Mouse (Mus musculus): ENCODE measurements around the gene Kazn. TPM values are rescaled to one million over a fixed set of nuclear protein-coding genes. Genes with fewer than 3 reads are reported as not detected.

Gene Kazn
- polyA plus RNA-seq, 1 experiment from 2014 or later = 5.8 TPM

- H3K4me1 ChIP-seq (ENCODE audit: control insufficient read depth, insufficient read depth, low read length) = peaks cover 33% of the 10 kb centered on the region
- 8% methylated on average over 3 of the region's 3 CpGs for WGBS
- H3K9ac ChIP-seq (ENCODE audit: low read length) = peak overlapping the region; percentile 5
- H3K4me3 ChIP-seq (ENCODE audit: low read length) = no peak overlapping the region
- no peaks in the 10 kb centered on the region for H3K36me3 ChIP-seq (ENCODE audit: control insufficient read depth, insufficient read depth)
- H3K4me2 ChIP-seq (ENCODE audit: low read depth, low read length) = peak overlapping the region; percentile 43; the same call in 1 of the 2 replicates
- 0 out of 2 replicates have a peak, but pooled peaks cover 4% of the 10 kb centered on the region for H3K9me3 ChIP-seq (replicated peaks; ENCODE audit: control insufficient read depth, low read length)
- peak overlapping the region; percentile 91 for H3K27ac ChIP-seq (ENCODE audit: low read length)
- ATAC-seq (replicated peaks; ENCODE audit: extremely low read depth, insufficient read depth, low FRiP score) = peak; percentile 71
- no peaks in the 10 kb centered on the region for H3K27me3 ChIP-seq (ENCODE audit: control insufficient read depth, insufficient read depth, low read length)
Measured at GRCm38 (mm10) chr4:142180289-142180688, 58.9 kb downstream of the Kazn start.

DNA sequence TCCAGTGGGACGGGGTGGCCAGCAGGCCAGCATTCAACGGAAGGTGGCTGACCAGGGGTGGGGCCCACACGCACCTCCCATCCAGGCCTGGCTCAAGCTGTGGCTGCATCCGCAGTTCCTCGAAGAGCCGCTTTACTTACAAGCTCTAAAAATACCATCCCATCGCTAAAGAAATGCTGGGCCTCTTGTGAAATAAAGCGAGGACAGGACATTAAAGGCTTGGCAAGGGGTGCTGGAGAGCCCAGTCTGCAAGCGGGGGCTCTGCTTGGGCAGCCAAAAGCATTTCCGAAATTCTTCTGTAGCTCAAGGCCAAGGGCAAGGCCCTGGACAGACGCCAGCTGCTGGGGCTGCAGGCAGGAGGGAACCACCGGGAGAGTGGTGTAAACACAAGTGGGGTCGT lies 59.7 kb downstream of the Kazn start:
- peak; percentile 83 for ATAC-seq (replicated peaks; ENCODE audit: extremely low read depth, insufficient read depth, low FRiP score)
- Histone ChIP-seq H3K4me2 (ENCODE audit: low read depth, low read length) (peak overlapping the region; percentile 43; the same call in 1 of the 2 replicates), H3K27ac (ENCODE audit: low read length) (peak overlapping the region; percentile 91), H3K4me3 (ENCODE audit: low read length) (no peak overlapping the region), H3K9ac (ENCODE audit: low read length) (peak overlapping the region; percentile 42), H3K9me3 (replicated peaks; ENCODE audit: control insufficient read depth, low read length) (0 out of 2 replicates have a peak, but pooled peaks cover 4% of the 10 kb centered on the region), H3K36me3 (ENCODE audit: control insufficient read depth, insufficient read depth) (no peaks in the 10 kb centered on the region), H3K27me3 (ENCODE audit: control insufficient read depth, insufficient read depth, low read length) (no peaks in the 10 kb centered on the region), H3K4me1 (ENCODE audit: control insufficient read depth, insufficient read depth, low read length) (peaks cover 36% of the 10 kb centered on the region)
- WGBS = 9% methylated on average over 13 of the region's 13 CpGs

DNA sequence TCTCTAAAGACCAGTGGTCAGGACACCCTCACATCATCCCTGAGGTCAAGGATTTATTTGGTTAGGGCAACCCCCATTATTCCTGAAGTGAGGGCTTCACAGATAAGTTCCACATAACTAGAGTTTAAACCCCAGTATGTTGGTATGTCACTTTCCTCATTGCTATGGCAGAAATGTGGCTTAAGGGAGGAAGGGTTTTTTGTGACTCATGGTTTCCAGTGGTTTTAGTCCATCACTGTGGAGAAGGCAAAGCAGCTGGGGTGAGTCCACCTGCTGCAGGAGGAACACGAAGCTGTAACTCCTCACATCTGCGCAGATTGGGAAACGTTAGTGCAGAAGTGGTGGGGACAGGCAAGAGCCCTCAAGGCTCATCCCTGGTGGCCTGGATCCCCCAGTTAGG lies 62.5 kb downstream of the Kazn start:
- no peak overlapping the region for H3K27ac ChIP-seq (ENCODE audit: low read length)
- H3K4me2 ChIP-seq (ENCODE audit: low read depth, low read length) = no peak overlapping the region
- WGBS = 92% methylated on average over 3 of the region's 3 CpGs
- no peak overlapping the region for H3K9ac ChIP-seq (ENCODE audit: low read length)
- H3K4me1 ChIP-seq (ENCODE audit: control insufficient read depth, insufficient read depth, low read length) = peaks cover 61% of the 10 kb centered on the region
- no peaks in the 10 kb centered on the region for H3K27me3 ChIP-seq (ENCODE audit: control insufficient read depth, insufficient read depth, low read length)
- 0 out of 2 replicates have a peak, but pooled peaks cover 4% of the 10 kb centered on the region for H3K9me3 ChIP-seq (replicated peaks; ENCODE audit: control insufficient read depth, low read length)
- ATAC-seq (replicated peaks; ENCODE audit: extremely low read depth, insufficient read depth, low FRiP score) = no peak
- no peak overlapping the region for H3K4me3 ChIP-seq (ENCODE audit: low read length)
- no peaks in the 10 kb centered on the region for H3K36me3 ChIP-seq (ENCODE audit: control insufficient read depth, insufficient read depth)

DNA sequence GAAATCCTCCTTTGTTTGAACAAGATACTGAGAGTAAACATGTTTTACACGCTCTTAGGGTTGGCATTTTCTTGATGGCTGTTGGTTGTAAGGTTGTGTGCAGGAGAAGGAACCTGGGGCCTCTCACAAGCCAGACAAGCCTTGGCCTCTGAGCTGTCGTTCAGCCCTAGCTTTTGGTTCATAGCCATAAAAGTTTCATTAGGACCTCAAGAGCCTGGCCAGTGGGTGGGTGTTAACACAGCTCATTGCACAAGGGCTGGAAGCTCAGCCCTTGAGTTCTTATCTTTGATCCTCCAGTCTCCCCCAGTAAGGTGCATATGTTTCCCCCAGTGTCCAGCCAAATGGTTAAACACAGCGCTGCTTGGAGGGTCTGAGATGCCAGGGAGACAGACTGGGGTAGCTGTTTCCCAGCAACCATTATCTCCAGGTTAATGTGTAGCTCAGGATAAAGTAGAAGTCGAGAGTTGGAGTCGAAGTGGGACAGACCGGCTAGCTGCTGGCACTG lies 65.2 kb downstream of the Kazn start:
- peak; percentile 61; the same call in 1 of the 2 replicates for ATAC-seq (replicated peaks; ENCODE audit: extremely low read depth, insufficient read depth, low FRiP score)
- no peaks in the 10 kb centered on the region for H3K36me3 ChIP-seq (ENCODE audit: control insufficient read depth, insufficient read depth)
- no peak overlapping the region for H3K4me3 ChIP-seq (ENCODE audit: low read length)
- peaks cover 44% of the 10 kb centered on the region for H3K4me1 ChIP-seq (ENCODE audit: control insufficient read depth, insufficient read depth, low read length)
- H3K4me2 ChIP-seq (ENCODE audit: low read depth, low read length) = no peak overlapping the region
- H3K27ac ChIP-seq (ENCODE audit: low read length) = peak overlapping the region; percentile 14; the same call in 1 of the 2 replicates
- WGBS = 26% methylated on average over 6 of the region's 6 CpGs
- H3K9ac ChIP-seq (ENCODE audit: low read length) = no peak overlapping the region
- H3K27me3 ChIP-seq (ENCODE audit: control insufficient read depth, insufficient read depth, low read length) = no peaks in the 10 kb centered on the region
- 0 out of 2 replicates have a peak, but pooled peaks cover 4% of the 10 kb centered on the region for H3K9me3 ChIP-seq (replicated peaks; ENCODE audit: control insufficient read depth, low read length)

DNA sequence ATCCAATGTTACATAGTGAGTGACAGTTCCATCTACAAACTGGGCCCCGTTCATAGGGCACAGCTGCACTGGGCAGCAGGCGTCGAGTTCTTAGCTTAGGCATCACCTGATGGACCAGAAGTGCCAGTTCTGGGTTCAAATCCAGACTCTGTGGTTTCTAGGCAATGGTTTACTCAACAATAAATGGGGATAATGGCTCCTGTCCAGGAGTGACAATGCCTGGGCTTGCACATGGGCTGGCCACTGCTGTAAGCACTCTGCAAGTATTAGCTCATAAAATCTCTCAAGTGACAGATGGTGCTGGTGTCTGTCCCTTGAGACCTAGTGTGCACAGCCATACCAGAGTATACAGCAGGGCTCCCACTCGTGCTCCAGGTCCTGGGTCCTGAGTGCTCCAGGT lies 66.3 kb downstream of the Kazn start:
- 91% methylated on average over 4 of the region's 4 CpGs for WGBS
- ATAC-seq (replicated peaks; ENCODE audit: extremely low read depth, insufficient read depth, low FRiP score) = 0 out of 2 replicates have a peak, but pooled peaks have one; percentile 33
- H3K4me1 ChIP-seq (ENCODE audit: control insufficient read depth, insufficient read depth, low read length) = peaks cover 37% of the 10 kb centered on the region
- H3K4me2 ChIP-seq (ENCODE audit: low read depth, low read length) = no peak overlapping the region
- 0 out of 2 replicates have a peak, but pooled peaks cover 4% of the 10 kb centered on the region for H3K9me3 ChIP-seq (replicated peaks; ENCODE audit: control insufficient read depth, low read length)
- no peaks in the 10 kb centered on the region for H3K36me3 ChIP-seq (ENCODE audit: control insufficient read depth, insufficient read depth)
- no peak overlapping the region for H3K27ac ChIP-seq (ENCODE audit: low read length)
- no peak overlapping the region for H3K4me3 ChIP-seq (ENCODE audit: low read length)
- H3K27me3 ChIP-seq (ENCODE audit: control insufficient read depth, insufficient read depth, low read length) = no peaks in the 10 kb centered on the region
- H3K9ac ChIP-seq (ENCODE audit: low read length) = no peak overlapping the region

DNA sequence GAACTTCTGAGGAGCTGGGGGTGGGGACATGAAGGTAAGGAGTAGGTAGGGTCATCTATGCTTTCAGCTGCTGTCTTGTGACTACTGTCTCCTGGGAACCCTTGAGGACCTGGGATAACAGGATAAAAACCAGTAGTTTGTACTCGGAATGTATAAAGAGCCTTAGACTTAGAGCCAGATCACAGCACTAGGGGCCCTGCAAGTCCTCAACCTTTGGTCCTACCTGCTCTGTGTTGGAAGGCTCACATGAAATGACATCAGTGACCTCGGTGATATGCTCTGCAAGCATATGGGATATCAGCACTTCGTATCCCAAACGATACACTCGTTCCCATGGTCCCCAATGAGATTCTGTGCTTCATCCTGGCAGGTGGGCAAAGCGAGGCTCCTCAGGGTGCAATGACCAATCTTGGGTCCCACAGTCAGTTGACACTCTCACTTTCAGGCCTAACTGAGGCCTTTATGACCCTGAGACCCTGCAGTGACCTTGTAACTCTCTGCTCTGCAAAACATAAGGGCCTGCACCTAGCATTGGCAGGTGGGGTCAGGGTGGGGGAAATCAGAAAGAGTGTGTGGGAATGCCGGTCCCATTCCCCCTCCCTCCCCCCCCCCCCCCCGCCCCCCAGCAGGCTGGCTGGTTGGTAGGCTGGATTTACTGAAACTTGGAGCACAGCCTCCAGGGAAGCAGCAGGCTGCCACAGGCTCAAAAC lies 67.3 kb downstream of the Kazn start:
- no peaks in the 10 kb centered on the region for H3K27me3 ChIP-seq (ENCODE audit: control insufficient read depth, insufficient read depth, low read length)
- ATAC-seq (replicated peaks; ENCODE audit: extremely low read depth, insufficient read depth, low FRiP score) = no peak
- no peak overlapping the region for H3K9ac ChIP-seq (ENCODE audit: low read length)
- no peak overlapping the region for H3K4me3 ChIP-seq (ENCODE audit: low read length)
- no peaks in the 10 kb centered on the region for H3K36me3 ChIP-seq (ENCODE audit: control insufficient read depth, insufficient read depth)
- H3K4me2 ChIP-seq (ENCODE audit: low read depth, low read length) = no peak overlapping the region
- 66% methylated on average over 7 of the region's 8 CpGs for WGBS
- H3K4me1 ChIP-seq (ENCODE audit: control insufficient read depth, insufficient read depth, low read length) = peaks cover 35% of the 10 kb centered on the region
- H3K27ac ChIP-seq (ENCODE audit: low read length) = no peak overlapping the region
- H3K9me3 ChIP-seq (replicated peaks; ENCODE audit: control insufficient read depth, low read length) = 0 out of 2 replicates have a peak, but pooled peaks cover 3% of the 10 kb centered on the region

DNA sequence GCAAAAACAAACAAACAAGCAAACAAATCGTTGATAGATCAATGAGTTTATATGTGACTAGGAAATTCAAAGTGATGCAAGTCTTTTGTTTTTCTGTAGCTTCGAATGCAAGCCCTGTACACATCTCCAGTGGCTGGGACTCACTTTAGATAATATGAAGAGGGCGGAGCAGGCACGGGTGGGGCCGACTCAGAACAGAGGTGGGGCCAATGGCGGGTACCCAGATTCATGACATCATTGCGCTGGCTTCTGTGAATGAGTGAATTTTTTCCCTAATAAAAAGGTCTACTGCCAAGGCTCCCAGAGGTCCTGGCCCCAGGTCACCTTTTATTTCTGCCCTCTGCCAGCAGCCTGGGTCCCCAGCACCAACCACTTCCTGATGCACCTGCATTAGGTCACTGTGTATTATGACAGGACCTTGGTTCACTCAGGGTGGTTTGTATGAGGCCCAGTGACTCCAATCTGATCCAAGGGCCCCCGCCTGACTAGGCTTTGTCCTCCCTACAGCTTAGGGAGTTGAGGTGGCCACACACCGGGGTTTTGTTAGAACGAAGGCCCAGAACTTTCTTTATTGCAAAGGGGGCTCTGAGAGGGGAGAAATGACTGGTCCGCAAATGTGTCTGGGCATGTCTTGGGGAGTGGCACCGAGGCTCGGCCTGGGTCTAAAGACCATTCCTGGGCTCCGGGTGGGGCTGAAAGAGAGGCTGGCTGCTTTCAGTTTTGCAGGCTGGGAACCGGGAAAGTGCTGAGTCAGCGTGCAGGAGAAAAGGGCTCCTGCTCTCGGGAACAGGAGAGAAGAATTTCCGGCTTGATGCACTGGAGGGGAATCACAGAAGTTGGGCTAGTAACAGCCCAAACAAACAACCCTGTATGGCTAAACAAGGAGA lies 68.1 kb downstream of the Kazn start:
- no peaks in the 10 kb centered on the region for H3K27me3 ChIP-seq (ENCODE audit: control insufficient read depth, insufficient read depth, low read length)
- no peak overlapping the region for H3K4me3 ChIP-seq (ENCODE audit: low read length)
- no peak overlapping the region for H3K4me2 ChIP-seq (ENCODE audit: low read depth, low read length)
- peaks cover 40% of the 10 kb centered on the region for H3K4me1 ChIP-seq (ENCODE audit: control insufficient read depth, insufficient read depth, low read length)
- 53% methylated on average over 18 of the region's 18 CpGs for WGBS
- H3K9me3 ChIP-seq (replicated peaks; ENCODE audit: control insufficient read depth, low read length) = no peaks in the 10 kb centered on the region
- no peak for ATAC-seq (replicated peaks; ENCODE audit: extremely low read depth, insufficient read depth, low FRiP score)
- H3K9ac ChIP-seq (ENCODE audit: low read length) = 0 out of 2 replicates have a peak overlapping the region, but pooled peaks have one; percentile 2
- no peak overlapping the region for H3K27ac ChIP-seq (ENCODE audit: low read length)
- no peaks in the 10 kb centered on the region for H3K36me3 ChIP-seq (ENCODE audit: control insufficient read depth, insufficient read depth)

DNA sequence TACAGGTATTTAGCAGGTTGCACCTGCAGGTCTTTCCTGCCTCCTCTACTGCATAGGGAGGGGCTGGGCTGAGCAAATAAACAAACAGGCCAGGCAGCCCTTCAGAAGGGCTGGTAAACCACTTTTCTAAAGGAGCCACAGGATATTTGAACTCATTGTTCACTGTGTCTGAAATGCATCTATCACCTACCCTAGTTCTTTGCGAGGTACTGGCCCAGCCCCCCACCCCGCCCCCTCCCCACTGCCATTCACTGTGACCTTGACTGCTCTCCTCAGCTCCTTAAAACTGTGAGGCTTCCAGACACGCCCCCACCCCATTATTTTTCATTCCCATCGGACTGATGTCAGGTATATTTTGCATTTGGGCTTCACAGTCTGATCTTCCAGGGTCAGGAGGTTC lies 69.6 kb downstream of the Kazn start:
- H3K27ac ChIP-seq (ENCODE audit: low read length) = no peak overlapping the region

More for the DNA sequence above, 69.6 kb downstream of the Kazn start:
- WGBS = 63% methylated on average over 4 of the region's 4 CpGs
- Histone ChIP-seq H3K4me2 (ENCODE audit: low read depth, low read length) (no peak overlapping the region), H3K27me3 (ENCODE audit: control insufficient read depth, insufficient read depth, low read length) (no peaks in the 10 kb centered on the region), H3K4me3 (ENCODE audit: low read length) (no peak overlapping the region), H3K9me3 (replicated peaks; ENCODE audit: control insufficient read depth, low read length) (no peaks in the 10 kb centered on the region), H3K36me3 (ENCODE audit: control insufficient read depth, insufficient read depth) (no peaks in the 10 kb centered on the region), H3K9ac (ENCODE audit: low read length) (no peak overlapping the region), H3K4me1 (ENCODE audit: control insufficient read depth, insufficient read depth, low read length) (peaks cover 45% of the 10 kb centered on the region)
- no peak for ATAC-seq (replicated peaks; ENCODE audit: extremely low read depth, insufficient read depth, low FRiP score)

Measured in heart, embryonic 16.5 days (tissue).